Mouse (Mus musculus): ENCODE data around the gene Rbm19. TPM values are rescaled to one million over a fixed set of nuclear protein-coding genes. Genes with fewer than 3 reads are reported as not detected.

Gene Rbm19
- polyA plus RNA-seq, 1 experiment = 15.3 TPM

GRCm38 (mm10) chr5:120240071-120240470 is 123.8 kb downstream of the Rbm19 start:
- no peak overlapping the region for H3K27ac ChIP-seq (ENCODE audit: insufficient read depth, low read length)
- no peak for DNase-seq
- no peak overlapping the region for H3K4me3 ChIP-seq (replicated peaks; ENCODE audit: insufficient read depth, low read depth, low read length)
- TF ChIP-seq POLR2A (IDR thresholded peaks at IDR 0.05; ENCODE audit: borderline replicate concordance, insufficient read depth, low read length) (no peak), CTCF (IDR thresholded peaks at IDR 0.05; ENCODE audit: borderline replicate concordance, insufficient read depth, low read depth, low read length) (no peak)
- WGBS = 26% methylated on average over 7 of the region's 7 CpGs
- no peaks in the 10 kb centered on the region for H3K27me3 ChIP-seq (ENCODE audit: control insufficient read depth, insufficient read depth, low read length)
- H3K4me1 ChIP-seq (ENCODE audit: control insufficient read depth, insufficient read depth, low read length) = no peaks in the 10 kb centered on the region

DNA sequence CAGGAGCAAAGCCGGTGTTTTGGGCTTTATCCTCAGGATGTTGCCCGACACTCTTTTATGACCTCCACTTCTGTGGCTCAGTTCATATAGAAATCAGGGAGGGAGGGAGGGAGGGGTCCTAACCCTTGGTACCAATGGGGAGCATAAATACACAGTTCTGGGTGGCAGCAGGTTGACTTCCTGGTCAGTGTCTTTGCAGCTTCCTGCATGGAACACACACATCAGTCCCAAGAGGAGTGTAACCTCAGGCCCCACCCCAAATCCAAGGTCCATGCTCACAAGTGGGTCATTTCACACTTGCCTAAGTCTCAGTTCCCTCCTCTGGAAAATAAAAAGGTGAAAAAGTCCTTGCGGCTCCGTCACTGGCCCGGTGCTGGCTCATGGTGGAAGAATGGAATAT is 129.1 kb downstream of the Rbm19 start:
- no peak for DNase-seq
- no peak for TF ChIP-seq CTCF (IDR thresholded peaks at IDR 0.05; ENCODE audit: borderline replicate concordance, insufficient read depth, low read depth, low read length)
- TF ChIP-seq POLR2A (IDR thresholded peaks at IDR 0.05; ENCODE audit: borderline replicate concordance, insufficient read depth, low read length) = no peak
- no peaks in the 10 kb centered on the region for H3K4me1 ChIP-seq (ENCODE audit: control insufficient read depth, insufficient read depth, low read length)
- H3K27me3 ChIP-seq (ENCODE audit: control insufficient read depth, insufficient read depth, low read length) = no peaks in the 10 kb centered on the region
- 86% methylated on average over 5 of the region's 5 CpGs for WGBS
- H3K4me3 ChIP-seq (replicated peaks; ENCODE audit: insufficient read depth, low read depth, low read length) = no peak overlapping the region
- H3K27ac ChIP-seq (ENCODE audit: insufficient read depth, low read length) = no peak overlapping the region
